Mouse (Mus musculus) midbrain, embryonic 16.5 days (tissue): ENCODE measurements around the gene Hacd4. TPM values are rescaled to one million over a fixed set of nuclear protein-coding genes. Genes with fewer than 3 reads are reported as not detected.

Experiments used
- ATAC-seq: fragments of 200-750 bp; cut with Nextera tagmentation; 2 replicates; pipeline ENCODE4 v1.8.0; 2017; ENCODE audit warnings: moderate TSS enrichment
- H3K27ac ChIP-seq: fragments of 300-500 bp; sonication (generic); 2 replicates; pipeline ENCODE4 v1.5.1; 2014; ENCODE audit warnings: mild to moderate bottlenecking, low read length, mixed read lengths
- H3K27me3 ChIP-seq: fragments of 300-500 bp; sonication (generic); 2 replicates; pipeline ENCODE4 v1.6.1; 2014; ENCODE audit warnings: low read depth, low read length, mixed read lengths; ENCODE audit not compliant: control insufficient read depth, insufficient read depth
- H3K36me3 ChIP-seq: fragments of 300-500 bp; sonication (generic); 2 replicates; pipeline ENCODE4 v1.6.1; 2014; ENCODE audit warnings: mild to moderate bottlenecking, low read length, moderate library complexity, mixed read lengths; ENCODE audit not compliant: control insufficient read depth, insufficient read depth
- H3K4me1 ChIP-seq: fragments of 300-500 bp; sonication (generic); 2 replicates; pipeline ENCODE4 v1.6.1; 2014; ENCODE audit warnings: mild to moderate bottlenecking, low read length, mixed read lengths; ENCODE audit not compliant: control insufficient read depth, insufficient read depth
- H3K4me2 ChIP-seq: fragments of 300-500 bp; sonication (generic); 2 replicates; pipeline ENCODE4 v1.6.1; 2014; ENCODE audit warnings: mild to moderate bottlenecking, low read length, mixed read lengths
- H3K4me3 ChIP-seq: fragments of 300-500 bp; sonication (generic); 2 replicates; pipeline ENCODE4 v1.5.1; 2014; ENCODE audit warnings: low read depth, mild to moderate bottlenecking, low read length, moderate library complexity, mixed read lengths
- H3K9ac ChIP-seq: fragments of 300-500 bp; sonication (generic); 2 replicates; pipeline ENCODE4 v1.6.1; 2014; ENCODE audit warnings: low read depth, low read length, mixed read lengths
- H3K9me3 ChIP-seq: fragments of 300-500 bp; sonication (generic); replicated peaks from 2 replicates; pipeline ENCODE4 v1.6.1; 2014; ENCODE audit warnings: mild to moderate bottlenecking, low read length, mixed read lengths; ENCODE audit not compliant: control insufficient read depth, poor library complexity, severe bottlenecking
- WGBS: fragments of 180-500 bp; shearing (Covaris S2); extraction: QIAGEN DNeasy Blood & Tissue Kit; methylation state at CpG from one replicate; pipeline ENCODE4 v1.1.7; 2014; 5-methylcytosine and 5-hydroxymethylcytosine counted together
- polyA plus RNA-seq: library from polyadenylated mRNA; unstranded; fragments of >200 nt; fragmentation: Nextera tagmentation; extraction: Ambion mirVana; gene quantifications from 2 replicates; pipeline ENCODE4 v1.2.1, GENCODE M21; 2015

The Hacd4 gene
- polyA plus RNA-seq, 1 experiment from 2014 or later = 3.8 TPM

DNA sequence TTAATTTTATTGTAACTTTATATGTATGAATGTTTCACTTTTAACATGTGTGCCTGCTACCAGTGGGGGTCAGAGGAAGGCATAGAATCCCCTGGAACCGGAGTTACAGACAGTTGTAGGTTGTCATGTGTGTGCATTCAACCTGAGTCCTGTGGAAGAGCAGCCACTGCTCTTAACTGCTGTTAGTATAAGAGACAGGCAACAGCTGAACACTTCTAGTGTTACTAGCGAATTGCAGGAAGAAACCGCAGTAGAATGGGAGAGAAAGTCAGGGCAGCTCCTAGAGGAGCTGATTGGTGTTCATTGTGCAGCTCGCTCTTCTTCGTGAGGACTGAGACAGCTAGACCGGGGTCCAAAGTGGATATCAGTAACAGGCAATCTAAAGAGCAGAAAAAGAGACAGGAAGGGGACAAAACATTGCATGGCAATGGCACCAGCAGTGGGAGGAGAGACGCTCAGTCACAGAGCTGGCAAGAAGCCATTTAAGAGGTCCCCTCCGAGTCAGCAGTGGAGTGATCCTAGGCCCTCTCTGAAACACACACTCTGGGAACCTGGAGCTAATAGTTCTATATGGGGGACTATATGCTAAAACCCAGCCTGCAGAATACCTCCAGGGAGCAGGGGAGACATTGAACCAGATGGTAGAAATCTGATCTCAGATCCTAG lies 24.4 kb upstream of the Hacd4 start:
- H3K4me3 ChIP-seq = no peak overlapping the region
- no peak overlapping the region for H3K27ac ChIP-seq
- no peaks in the 10 kb centered on the region for H3K27me3 ChIP-seq
- WGBS = 75% methylated on average over 8 of the region's 8 CpGs
- H3K4me1 ChIP-seq = no peaks in the 10 kb centered on the region
- no peak overlapping the region for H3K4me2 ChIP-seq
- no peaks in the 10 kb centered on the region for H3K36me3 ChIP-seq
- no peaks in the 10 kb centered on the region for H3K9me3 ChIP-seq
- H3K9ac ChIP-seq = no peak overlapping the region
- ATAC-seq = no peak

DNA sequence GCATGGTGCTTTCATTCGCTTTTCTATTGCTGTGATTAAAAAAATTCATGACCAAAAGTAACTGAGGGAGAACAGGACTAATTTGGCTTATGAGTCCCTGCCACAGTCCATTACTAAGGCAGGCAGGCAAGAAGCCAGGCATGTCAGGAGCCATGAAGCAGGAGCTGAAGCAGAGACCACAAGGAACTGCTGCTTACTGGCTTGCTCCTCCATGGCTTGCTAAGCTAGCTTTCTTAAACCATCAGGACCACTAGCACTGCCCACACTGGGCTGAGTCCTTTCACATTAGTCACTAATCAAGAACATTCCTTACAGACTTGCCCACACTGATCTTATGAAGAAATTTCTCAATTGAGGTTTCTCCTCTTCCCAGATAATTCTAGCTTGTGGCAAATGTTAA lies 23.8 kb upstream of the Hacd4 start:
- no peaks in the 10 kb centered on the region for H3K9me3 ChIP-seq
- ATAC-seq = no peak
- no peaks in the 10 kb centered on the region for H3K4me1 ChIP-seq
- no peaks in the 10 kb centered on the region for H3K27me3 ChIP-seq
- H3K27ac ChIP-seq = no peak overlapping the region
- 92% methylated on average over 1 of the region's 1 CpGs for WGBS
- no peak overlapping the region for H3K4me2 ChIP-seq
- no peak overlapping the region for H3K9ac ChIP-seq
- H3K36me3 ChIP-seq = no peaks in the 10 kb centered on the region
- no peak overlapping the region for H3K4me3 ChIP-seq

DNA sequence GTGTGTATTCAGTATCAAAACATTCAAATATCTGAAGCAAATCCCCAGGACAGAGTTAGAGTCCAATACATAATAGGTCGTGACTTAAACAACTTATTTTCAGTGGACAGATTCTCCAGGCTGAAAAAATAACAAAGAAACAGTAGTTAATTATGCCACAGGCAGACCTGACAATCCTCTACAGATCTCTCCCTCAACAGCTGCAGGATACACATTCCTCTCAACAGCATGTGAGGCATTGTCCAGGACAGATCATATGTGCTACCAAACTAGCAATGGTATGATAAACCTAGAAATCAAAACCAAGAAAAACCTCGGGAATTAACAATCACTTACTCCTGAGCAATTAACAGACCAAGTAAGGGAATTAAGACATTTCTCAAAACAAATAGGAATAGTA lies 22.6 kb upstream of the Hacd4 start:
- H3K4me3 ChIP-seq = no peak overlapping the region
- WGBS = 73% methylated on average over 2 of the region's 2 CpGs
- H3K9me3 ChIP-seq = no peaks in the 10 kb centered on the region
- no peak for ATAC-seq
- no peak overlapping the region for H3K9ac ChIP-seq
- no peak overlapping the region for H3K27ac ChIP-seq
- H3K4me1 ChIP-seq = no peaks in the 10 kb centered on the region
- no peaks in the 10 kb centered on the region for H3K27me3 ChIP-seq
- no peak overlapping the region for H3K4me2 ChIP-seq
- H3K36me3 ChIP-seq = no peaks in the 10 kb centered on the region

DNA sequence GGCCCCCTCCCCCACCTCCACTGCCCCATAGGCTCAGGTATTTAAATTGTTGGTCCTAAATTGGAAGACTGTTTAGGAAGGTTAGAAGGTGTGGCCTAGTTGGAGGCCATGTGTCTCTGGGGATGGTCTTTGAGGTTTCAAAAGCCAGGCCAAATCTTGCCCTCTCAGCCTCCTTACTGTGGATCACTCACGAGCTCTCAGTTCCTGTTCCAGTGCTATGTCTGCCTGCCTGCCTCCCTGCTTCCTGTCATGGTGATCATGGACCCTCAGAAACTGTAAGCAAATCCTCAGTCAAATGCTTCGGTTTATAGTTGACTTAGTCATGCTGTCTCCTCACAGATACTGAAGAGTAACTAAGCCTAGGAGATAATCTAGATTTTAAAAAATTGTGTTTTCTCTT lies 19.9 kb upstream of the Hacd4 start:
- Histone ChIP-seq H3K9me3 (no peaks in the 10 kb centered on the region), H3K4me3 (no peak overlapping the region), H3K27me3 (no peaks in the 10 kb centered on the region), H3K4me2 (no peak overlapping the region), H3K9ac (no peak overlapping the region), H3K36me3 (no peaks in the 10 kb centered on the region), H3K4me1 (no peaks in the 10 kb centered on the region), H3K27ac (no peak overlapping the region)
- no peak for ATAC-seq
- WGBS = 87% methylated on average over 2 of the region's 2 CpGs

DNA sequence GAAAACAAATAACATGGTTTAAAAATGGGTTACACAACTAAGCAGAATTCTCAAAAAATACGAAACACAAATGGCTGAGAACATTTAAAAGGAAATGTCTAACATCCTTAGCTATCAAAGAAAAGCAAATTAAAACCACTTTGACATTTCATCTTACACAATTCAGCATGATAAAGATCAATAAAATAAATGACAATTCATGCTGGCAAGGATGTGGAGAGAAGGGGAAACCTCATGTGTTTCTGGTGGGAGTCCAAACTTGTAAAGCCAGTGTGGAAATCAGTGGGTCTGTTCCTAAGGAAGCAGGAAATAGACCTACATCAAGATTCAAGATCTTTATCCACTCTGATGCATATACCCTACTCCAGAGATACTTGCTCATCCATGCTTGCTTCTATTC lies 19.4 kb upstream of the Hacd4 start:
- Histone ChIP-seq H3K36me3 (no peaks in the 10 kb centered on the region), H3K27me3 (no peaks in the 10 kb centered on the region), H3K9me3 (no peaks in the 10 kb centered on the region), H3K27ac (no peak overlapping the region), H3K9ac (no peak overlapping the region), H3K4me3 (no peak overlapping the region), H3K4me2 (no peak overlapping the region), H3K4me1 (no peaks in the 10 kb centered on the region)
- no peak for ATAC-seq
- 88% methylated on average over 1 of the region's 1 CpGs for WGBS

DNA sequence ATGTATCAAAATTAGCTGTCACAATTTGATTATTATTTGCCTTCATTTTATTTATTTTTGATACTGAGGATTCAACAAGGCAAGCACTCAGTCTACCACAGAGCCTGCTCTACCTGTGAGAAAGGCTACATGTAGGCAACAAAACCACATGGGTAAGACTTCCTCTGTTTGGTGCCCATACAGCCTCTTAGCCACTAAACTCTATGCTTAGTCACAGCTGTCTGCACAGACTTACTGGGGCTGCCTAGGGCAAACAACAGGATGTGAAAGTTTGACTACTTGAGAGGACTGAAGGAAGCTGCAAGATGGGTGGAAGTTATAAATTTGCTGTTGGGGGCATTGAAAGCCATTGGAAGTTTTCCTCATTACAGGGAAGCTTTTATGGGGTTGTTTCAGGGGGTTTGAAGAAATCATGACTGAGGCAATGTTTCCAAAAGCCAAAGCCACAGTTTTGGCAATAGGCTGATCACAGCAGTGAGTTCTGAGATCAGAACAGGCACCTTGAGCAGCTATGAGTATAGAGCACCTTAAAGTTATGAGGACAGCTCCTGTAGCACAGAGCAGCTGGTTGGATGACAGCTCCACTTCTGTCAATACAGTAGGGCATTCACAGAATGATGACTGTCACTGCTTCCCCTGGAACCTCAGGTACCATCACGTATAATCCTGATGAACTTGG lies 11.5 kb upstream of the Hacd4 start:
- Histone ChIP-seq H3K27ac (no peak overlapping the region), H3K9ac (no peak overlapping the region), H3K4me1 (no peaks in the 10 kb centered on the region), H3K36me3 (no peaks in the 10 kb centered on the region), H3K4me3 (no peak overlapping the region), H3K9me3 (no peaks in the 10 kb centered on the region), H3K27me3 (no peaks in the 10 kb centered on the region), H3K4me2 (no peak overlapping the region)
- ATAC-seq = no peak
- 100% methylated on average over 1 of the region's 1 CpGs for WGBS

DNA sequence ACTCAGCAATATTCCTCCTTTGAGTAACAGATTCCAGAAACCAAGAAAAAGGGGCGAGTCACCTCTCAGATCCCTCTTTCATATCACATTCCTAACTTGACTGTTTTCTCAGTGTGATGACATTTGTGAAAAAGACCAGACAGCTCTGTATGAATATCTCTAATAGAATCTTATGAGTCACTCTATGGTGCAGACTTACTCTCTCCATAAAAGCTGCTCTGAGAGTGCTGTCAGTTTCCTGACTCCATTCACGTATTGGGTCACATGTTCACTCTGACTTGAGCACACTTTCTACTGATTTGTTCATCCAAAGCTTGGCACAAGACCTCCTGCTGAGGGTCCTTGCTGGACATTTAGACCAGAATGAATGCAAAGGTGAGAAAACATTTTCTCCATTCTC lies 10.2 kb upstream of the Hacd4 start:
- Histone ChIP-seq H3K4me1 (no peaks in the 10 kb centered on the region), H3K4me3 (no peak overlapping the region), H3K9me3 (no peaks in the 10 kb centered on the region), H3K27me3 (no peaks in the 10 kb centered on the region), H3K27ac (no peak overlapping the region), H3K36me3 (no peaks in the 10 kb centered on the region), H3K4me2 (no peak overlapping the region), H3K9ac (no peak overlapping the region)
- no peak for ATAC-seq
- WGBS = 82% methylated on average over 2 of the region's 2 CpGs

DNA sequence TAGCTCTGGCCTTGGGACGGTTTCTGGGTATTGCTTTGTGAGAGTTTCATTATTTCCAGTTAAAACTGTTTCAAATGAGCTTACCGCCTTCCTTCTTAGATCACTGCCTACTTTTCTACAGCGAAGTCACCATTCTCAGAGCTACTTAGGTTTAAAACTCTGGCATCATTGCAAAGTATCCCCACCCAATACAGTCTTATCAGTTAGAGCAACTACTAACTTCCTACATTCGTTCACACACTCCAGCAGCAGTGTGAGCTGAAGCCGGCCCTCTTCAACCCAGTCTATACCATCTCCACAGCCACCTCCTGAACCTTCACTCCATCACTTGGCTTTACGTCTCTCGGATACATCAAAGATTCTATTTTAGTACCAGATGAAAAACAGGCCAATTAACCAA lies 2.1 kb upstream of the Hacd4 start:
- Histone ChIP-seq H3K36me3 (no peaks in the 10 kb centered on the region), H3K9me3 (no peaks in the 10 kb centered on the region), H3K4me2 (no peak overlapping the region), H3K4me3 (no peak overlapping the region), H3K27ac (no peak overlapping the region), H3K4me1 (no peaks in the 10 kb centered on the region; the same call in 1 of the 2 replicates), H3K9ac (no peak overlapping the region), H3K27me3 (no peaks in the 10 kb centered on the region; the same call in 1 of the 2 replicates)
- WGBS = 95% methylated on average over 7 of the region's 7 CpGs
- no peak for ATAC-seq

DNA sequence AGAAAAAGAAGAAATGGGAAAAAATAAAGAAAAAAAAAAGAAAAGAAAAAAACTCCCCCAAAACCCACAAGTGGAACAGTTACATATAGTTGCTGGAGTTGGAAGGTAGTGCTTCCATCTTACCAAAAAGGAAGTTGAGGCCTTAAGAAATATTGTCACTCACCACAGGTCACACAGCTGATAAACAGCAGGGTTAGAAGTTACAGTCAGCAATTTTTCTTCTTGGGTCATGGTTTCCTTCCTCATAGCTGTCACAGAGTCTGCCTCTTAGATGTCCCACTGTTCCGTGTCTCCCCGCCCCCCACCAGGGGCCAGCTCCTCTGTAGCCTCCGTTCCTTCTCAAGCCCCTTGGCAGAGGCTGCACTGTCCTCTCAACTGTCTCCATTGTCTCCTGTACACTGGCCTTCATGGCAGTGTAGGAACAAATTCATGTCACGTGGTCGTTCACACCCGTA lies 968 bp upstream of the Hacd4 start:
- Histone ChIP-seq H3K9me3 (no peaks in the 10 kb centered on the region), H3K4me3 (no peak overlapping the region), H3K9ac (no peak overlapping the region), H3K27ac (no peak overlapping the region), H3K4me1 (no peaks in the 10 kb centered on the region; the same call in 1 of the 2 replicates), H3K36me3 (no peaks in the 10 kb centered on the region), H3K27me3 (no peaks in the 10 kb centered on the region; the same call in 1 of the 2 replicates), H3K4me2 (no peak overlapping the region)
- 78% methylated on average over 6 of the region's 6 CpGs for WGBS
- ATAC-seq = no peak
